Mouse (Mus musculus) small intestine, adult 2 months (tissue): ENCODE measurements around the gene Gfy.

Experiments
- CTCF ChIP-seq: fragments of 200-500 bp; IDR thresholded peaks from 2 replicates; pipeline ENCODE4 v1.5.1; 2012; ENCODE audit warnings: low read depth, mild to moderate bottlenecking, control low read depth, inconsistent platforms, low read length, moderate library complexity, mixed read lengths; ENCODE audit not compliant: insufficient replicate concordance, insufficient read length; ENCODE audit errors: extremely low read depth
- POLR2A ChIP-seq: fragments of 200-500 bp; IDR thresholded peaks from 2 replicates; pipeline ENCODE4 v1.6.1; 2012; ENCODE audit warnings: low read depth, mild to moderate bottlenecking, control low read depth, inconsistent platforms, low read length, moderate library complexity

DNA sequence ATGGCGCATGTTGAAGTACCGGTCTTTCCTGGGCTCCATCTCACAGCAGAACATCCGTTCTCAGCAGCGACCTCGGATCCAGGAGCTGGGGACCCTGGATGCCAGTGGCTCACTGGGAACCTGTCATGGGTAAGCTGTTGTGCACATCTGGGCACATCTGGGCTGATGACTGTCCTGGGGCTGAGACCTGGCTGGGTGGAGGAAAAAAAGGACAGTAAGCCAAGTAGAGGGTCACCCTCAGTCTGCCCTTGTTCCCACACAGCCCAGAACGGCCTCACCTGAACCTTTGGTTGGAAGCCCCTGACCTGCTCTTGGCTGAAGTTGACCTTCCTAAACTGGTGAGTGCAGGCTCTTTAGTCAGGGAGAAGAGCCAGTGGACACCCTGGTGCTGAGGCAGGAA, 20.4 kb downstream of the Gfy start:
- no peak for TF ChIP-seq CTCF
- no peak for TF ChIP-seq POLR2A
